Mouse (Mus musculus) heart, postnatal 0 days (tissue): ENCODE measurements at regions not wholly inside any gene's neighbourhood (a gene's known extent, or its start where the extent isn't known, plus 50 kb on each side); places are given as distances from the start of the nearest gene placed in this dataset.

Source experiments
- CTCF ChIP-seq: IDR thresholded peaks from 2 replicates; pipeline ENCODE4 v1.5.1; 2016; ENCODE audit warnings: antibody characterized with exemption, control low read depth, low read depth
- EP300 ChIP-seq: IDR thresholded peaks from 2 replicates; pipeline ENCODE4 v1.6.1; 2016; ENCODE audit warnings: antibody characterized with exemption, low read depth

GRCm38 (mm10) chr13:52179977-52180376 lies 333.5 kb downstream of the Gadd45g start:
- TF ChIP-seq CTCF (no peak), EP300 (no peak)
